Mouse (Mus musculus) gonadal fat pad, adult 2 months (tissue): ENCODE results near the gene Trub2. TPM values are rescaled to one million over a fixed set of nuclear protein-coding genes. Genes with fewer than 3 reads are reported as not detected.
"Not testable (repeated sequence)": the region's sequence is repeated elsewhere in the genome, so short reads cannot be mapped to it uniquely, and the experiment has no call there.

Source experiments
- DNase-seq: peaks from one replicate; pipeline ENCODE4 v3.0.0-alpha.2; 2012; ENCODE audit warnings: low read depth
- polyA plus RNA-seq: library from polyadenylated mRNA; depleted of rRNA; stranded (reverse); fragments of >200 nt; gene quantifications from 2 replicates; pipeline ENCODE4 v1.2.3, GENCODE M21; 2012; rRNA removed

Gene Trub2
- polyA plus RNA-seq = 54.2 and 73.3 TPM in 2 replicates

DNA sequence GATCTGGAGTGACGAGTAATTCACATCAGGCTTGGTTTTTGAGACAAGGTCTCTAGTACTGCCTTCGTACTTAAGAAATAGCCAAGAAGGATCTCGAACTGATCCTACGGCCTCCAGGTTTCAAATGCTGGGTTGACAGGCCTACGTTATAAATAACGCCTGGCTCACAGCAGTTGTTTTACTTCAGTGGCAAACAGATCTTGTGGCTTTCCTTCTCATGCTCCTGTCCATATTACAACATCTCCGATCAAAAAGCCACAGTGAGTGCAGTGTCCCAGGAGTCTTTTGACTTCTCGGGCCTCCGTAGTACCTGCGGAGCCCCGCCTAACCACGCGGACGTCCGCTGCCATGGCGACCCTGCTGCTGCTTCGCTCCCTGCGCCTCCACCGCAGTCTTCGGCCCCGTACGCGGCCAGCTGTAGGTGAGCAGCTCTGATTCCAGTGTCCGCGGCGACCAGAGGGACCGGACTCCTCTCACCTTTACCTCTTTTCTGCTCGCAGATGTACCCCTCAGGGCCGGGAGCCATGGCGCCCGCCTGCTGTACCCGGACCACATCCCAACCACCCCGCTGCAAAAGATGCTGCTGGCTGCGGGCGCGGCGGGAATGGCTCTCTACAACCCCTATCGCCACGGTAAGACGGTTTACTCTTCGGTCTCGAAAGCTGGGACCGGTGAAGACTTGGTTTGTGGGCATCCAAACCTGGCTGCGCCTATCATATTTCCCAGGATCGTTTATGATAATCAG is at the start of gene Trub2:
Gene Trub2, minus strand, starts transcription at position 566 of the 745 bp plus-strand sequence.
- DNase-seq = no peak

DNA sequence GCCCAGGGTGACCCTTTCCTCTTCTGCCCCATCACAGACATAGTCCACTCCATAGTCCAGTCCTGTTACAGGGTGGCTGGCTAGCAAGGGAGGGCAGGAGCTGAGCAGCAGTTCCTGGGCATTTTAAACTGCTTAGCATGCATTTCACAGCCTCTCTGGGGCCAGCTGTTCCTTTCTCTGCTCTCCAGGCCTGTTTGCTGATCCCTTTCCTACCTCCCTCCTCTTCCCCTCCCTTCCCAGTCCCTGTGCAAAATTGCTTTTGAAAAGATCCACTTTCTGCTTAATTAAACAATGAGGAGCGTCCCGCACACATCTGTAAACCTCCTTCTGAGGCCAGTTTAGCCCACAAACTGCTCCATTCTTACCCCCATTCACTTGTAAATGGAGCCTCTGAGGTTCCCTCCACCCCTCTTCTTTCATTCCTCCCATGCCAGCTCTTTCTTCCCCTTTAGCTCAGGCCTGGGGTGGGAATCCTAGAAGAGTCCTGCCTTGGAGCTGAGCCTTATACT is 47.1 kb upstream of the Trub2 start:
- DNase-seq = no peak

DNA sequence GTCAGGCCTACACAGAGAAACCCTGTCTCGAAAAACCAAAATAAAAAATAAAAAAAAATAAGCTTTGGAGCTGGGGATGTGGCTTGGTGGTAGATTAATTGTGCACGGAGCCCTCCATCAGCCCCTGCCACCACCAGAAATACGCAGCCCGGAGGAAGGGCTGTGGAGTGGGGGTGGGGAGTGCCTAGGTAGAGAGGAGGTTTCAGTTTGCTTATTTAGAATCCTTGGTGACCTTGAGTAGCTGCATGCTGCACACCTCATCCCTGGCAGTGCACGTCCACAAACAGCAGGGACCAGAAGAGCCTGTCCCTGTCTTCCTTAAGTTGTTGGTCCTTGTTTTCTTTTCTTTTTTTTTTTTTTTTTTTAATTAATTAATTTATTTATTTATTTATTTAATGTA is 45.5 kb upstream of the Trub2 start:
- DNase-seq = no peak

DNA sequence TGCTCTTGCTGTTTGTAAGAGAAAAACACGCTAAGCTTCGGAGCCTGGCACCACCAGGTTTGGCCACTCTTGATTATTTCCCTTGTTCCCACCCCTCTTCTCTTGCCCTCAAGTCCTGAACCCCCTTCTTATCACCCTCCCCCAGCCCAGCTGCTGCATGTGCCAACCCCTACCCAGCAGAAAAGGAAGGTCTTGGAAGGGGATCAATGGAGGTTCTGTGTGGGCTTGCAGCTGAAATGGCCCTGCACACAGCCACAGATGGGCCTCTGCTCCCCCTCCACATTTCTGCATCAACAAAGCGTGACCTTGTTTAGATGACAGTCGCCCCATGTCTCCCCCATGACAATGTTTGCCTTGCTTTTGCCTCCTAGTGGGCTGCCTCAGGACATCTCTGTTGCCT is 42.8 kb upstream of the Trub2 start:
- DNase-seq = no peak

DNA sequence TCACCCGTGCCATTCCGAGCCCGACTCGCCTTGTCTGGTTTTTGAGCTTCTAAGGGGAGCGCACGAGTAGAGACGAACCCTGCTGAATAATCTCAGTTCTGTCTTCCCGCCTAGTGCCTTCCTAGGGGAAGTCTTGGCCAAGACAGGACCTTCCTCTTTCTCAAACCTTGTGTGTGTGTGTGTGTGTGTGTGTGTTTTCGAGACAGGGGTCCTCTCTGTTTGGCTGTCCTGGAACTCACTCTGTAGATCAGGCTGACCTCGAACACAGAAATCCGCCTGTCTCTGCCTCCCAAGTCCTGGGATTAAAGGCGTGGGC is 39.4 kb upstream of the Trub2 start:
- no peak for DNase-seq

DNA sequence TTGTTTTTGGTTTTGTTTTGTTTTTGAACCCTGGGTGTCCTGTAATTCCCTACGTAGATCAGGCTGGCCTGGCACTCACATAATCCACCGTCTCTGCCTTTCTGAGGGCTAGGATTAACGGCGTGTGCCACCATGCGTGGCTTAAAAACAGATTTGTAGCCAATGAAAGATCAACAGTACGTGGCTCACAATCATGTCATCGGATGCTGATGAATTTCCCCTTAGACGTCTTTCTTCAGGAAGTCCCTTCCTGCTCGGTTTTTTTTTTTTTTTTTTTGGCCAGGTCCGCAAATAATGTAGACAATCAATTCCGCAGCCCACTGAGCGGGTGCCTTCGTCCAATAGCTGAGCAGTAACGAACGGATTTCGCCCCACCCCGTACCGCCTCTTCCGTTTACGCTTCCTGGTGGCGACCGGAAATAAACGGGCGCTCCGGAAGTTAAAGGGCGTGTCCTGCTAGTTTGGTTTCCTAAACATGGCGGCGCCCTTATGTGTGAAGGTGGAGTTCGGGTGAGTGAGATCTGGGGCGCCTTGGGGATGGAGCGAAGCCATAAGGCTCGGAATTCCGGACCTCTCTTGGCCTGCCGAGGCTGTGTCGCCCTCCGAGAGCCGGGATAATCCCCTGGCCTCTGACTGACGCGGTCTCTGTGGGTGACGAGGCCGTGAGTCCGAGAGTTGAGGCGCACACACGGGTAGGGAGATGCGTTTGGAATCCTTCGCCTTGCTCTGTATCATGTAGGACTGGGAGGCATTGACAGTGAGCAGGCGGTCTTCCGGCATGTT is 38.8 kb upstream of the Trub2 start:
- peak; percentile 86 for DNase-seq

DNA sequence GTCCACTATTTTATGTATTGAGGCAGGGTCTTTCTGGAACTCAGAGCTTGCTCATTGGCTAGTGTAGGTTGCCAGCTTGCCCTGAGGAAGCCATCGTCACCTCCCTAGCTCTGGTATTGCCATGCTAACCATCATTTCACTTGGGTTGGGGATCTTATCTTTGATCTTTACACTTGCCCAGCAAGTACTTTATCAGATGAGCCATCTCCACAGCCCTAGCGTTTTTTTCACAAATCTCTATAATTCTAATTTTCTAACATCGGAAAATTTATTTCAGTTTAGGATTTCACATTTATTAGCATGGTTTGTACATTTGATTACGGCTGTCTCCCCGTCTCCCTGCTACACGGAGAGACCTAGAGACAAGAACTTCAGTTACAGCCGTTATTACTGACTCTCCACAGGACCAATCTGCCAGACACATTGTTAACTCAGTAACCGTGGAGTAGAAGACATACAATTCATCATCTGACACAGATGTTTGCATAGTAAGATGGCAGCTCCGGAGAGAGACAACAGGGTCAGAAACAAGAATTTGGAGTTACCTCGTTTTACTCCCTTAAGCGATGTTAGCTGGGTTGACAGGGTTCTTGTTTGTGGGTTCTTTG is 38.1 kb upstream of the Trub2 start:
- DNase-seq = no peak

DNA sequence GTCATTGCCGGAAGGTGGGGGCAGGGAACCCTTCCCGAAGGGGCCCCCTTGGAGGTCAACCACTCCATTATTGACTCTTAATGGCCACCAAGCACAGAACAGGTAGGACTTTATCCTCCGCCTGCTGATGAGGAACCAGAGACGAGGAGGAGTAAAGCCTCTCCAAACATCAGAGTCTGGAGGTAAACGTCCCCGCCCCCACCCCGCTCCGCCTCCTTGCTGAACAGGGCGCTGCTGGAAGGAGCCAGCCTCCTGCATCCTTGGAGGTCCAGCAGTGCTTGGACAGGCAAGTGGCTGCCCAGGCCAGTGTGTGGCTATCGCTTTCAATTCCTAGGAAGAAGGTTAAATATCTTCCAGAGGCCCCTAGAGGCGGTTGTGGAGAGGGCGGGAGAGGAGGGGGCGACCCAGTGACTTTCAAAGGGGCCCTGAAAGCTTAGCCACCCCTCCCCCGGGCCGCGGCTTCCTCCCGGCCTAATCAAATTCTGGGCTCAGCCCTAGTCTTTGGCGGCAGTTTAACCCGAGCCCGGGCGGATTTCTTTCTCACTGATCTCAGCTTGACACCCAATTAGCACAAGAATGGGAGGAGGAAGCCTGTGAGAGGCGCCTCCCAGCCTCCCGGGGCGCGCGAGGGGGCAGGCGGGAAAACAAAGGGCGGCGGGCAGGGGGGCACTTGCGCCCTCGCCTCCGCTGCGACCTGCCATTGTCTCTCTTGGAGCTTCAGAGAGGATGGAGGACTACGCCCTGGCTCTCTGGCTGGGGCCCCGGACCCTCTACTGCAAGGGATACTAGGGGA is 31.9 kb upstream of the Trub2 start, which contains the start of gene Urm1:
Gene Urm1, plus strand, starts transcription at position 51 of the 793 bp plus-strand sequence.
- no peak for DNase-seq

DNA sequence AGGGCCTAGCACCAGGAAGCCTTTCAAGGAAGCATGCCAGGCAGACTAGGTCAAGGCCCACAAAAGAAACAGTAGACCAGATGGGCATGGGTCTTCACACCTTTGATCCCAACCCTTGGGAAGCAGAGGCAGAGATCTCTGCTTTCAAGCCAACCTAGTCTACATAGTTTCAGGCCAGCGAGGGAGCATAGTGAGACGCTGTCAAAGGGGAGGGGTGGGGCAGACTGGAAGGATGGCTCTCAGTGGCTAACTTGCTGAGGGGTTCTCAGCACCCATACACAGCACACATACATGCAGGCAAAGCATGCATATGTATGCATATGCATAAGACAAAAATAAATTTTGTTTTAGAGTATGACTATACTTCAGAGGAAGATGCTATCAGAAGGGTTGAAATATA is 31.1 kb upstream of the Trub2 start:
- DNase-seq = no peak

DNA sequence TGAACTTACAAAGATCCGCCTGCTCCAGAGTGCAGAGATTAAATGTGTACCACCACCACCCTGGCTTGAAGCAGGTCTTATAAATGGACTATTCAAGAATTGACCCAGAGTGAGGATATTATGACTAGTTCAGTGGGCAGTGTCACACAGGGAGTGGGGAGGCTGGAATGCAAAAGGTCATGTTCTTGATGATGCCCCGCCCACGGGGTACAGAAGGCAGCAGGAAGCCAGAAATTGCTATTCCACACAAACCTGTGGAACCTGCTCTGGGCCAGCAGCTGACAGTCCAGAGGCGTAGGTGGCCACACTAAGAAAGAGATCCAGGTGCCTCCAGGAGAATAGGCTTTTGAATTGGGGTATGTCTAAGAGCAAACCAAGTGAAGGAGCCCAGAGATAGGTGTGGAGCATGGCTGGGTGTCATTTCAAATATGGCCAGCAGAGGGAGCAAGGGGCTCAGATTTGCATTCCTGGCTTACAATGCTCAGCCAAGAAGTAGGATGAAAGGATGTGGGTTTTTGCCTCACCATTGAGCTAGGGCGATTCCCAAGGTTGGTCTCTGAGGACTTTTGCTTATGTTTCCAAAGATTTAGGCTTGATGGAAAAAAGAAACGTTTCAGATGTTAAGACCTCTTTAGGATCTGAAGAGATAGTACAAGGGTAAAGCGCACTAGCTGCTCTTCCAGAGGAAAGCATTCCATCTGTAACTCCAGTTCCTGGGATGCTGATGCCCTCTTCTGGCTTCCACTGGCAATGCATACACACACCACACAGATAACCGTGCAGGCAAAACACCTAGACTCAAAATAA is 29.3 kb upstream of the Trub2 start:
- DNase-seq = no peak

DNA sequence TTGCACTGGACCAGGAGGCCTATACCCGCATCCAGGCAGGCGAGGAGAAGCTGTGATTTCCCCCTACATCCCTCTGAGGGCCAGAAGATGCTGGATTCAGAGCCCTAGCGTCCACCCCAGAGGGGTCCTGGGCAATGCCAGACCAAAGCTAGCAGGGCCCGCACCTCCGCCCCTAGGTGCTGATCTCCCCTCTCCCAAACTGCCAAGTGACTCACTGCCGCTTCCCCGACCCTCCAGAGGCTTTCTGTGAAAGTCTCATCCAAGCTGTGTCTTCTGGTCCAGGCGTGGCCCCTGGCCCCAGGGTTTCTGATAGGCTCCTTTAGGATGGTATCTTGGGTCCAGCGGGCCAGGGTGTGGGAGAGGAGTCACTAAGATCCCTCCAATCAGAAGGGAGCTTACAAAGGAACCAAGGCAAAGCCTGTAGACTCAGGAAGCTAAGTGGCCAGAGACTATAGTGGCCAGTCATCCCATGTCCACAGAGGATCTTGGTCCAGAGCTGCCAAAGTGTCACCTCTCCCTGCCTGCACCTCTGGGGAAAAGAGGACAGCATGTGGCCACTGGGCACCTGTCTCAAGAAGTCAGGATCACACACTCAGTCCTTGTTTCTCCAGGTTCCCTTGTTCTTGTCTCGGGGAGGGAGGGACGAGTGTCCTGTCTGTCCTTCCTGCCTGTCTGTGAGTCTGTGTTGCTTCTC is 27.5 kb upstream of the Trub2 start:
- no peak for DNase-seq

DNA sequence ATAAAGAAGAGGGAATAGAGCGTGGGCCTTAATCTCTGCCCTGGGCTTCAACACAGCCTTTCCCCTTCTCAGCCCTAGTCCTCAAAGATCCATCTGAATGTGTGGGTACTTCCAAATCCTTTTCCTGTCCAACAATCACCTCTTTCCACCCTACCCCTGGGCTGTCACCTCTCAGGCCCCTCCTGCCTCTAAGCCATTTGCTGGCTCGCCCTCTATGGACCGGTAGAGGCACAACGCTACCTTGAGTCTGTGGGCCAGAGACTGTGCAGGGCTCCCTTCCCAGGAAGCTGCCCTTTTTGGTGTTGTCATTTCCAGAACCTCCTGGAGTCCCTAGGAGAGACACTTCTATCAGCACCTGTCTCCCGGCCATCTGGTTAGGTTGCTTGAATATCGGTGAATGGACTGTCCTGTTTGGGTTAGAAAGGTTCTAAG is 15.1 kb upstream of the Trub2 start:
- DNase-seq = no peak

DNA sequence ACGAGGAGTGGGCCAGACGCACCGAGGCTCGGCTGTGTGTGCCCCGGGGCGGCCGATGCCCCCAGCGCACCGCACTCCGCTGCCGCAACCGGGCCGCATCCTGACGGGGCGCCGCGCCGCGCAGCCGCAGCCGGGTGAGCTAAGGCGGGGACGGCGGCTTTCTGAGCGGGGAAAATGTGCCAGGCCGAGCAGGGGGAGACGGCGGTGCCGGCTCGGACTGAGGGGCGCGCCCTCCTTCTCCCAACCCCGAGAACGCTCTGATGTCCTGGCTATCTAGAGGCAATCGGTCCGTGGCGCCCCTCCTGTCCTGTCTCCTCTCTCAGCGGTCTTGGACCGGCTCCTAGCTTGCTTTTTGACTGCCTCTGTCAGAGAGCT is 14.5 kb upstream of the Trub2 start:
- DNase-seq = no peak

DNA sequence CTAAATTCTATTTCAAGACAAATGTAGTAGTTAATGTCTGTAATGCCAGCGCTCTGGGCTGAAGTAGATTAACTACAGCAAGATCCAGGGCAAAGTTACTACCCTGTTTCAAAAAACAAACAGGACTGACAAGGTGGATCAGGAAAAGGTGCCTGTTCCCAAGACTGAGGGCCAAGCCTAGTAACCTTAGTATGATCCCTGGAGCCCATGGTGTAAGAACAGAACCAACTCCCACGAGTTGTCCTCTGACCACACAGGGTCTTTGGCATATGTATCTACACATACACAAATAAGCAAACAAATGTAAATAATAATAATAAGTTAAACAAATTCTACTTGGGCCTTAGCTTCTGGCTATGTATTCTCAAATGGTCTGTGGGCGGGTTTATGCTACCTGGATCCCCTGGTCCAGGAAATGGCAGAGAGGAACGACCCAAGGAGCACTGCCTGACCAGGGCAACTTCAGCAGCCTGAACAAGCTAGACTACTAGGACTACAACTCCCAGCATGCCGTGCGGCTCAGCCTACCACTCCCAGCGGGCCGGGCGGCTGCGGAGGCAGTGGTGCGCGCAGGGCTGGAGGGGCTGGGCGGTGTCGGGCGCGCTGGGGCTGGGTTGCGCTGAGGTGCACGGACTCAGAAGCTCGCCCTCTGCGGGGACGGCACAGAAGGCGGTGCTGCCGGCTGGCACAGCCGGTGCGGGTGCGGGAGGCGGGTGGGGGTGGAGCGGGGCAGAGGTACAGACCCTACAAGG is 13.9 kb upstream of the Trub2 start, which contains the start of gene Slc27a4:
Gene Slc27a4, plus strand, starts transcription at position 560 of the 752 bp plus-strand sequence.
- no peak for DNase-seq

DNA sequence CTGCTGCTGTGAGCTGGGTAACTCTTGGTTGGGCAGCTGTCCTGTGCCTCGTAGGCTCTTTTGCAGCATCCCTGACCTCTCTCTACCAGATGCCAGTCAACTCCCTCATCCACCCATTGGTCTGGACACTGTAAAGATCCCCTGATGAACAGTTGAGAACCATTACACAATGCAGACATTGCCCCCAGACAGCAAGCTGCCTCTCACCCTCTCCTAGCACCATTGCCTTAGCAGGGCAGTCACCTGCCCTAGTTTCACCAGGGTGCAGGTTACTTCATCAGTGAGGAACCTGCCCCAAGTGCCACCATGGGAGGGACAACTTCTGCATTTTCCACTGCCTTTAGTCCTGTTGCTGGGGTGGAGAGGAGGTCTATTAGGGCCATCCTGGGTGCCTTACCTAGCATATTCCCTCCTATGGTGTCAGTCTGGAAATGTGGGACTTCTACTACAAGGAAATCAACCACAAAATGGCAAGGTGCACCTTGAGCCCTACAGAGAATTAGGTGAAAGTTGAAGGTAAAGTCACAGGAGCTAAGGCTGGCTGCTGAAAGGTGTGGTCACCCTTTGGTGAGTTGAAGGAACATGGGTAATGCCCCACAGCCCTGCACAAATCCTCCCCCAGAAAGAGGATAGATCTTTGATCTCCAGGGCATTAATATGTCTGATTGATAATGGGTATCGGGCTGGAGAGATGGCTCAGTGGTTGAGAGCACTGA is 4.6 kb upstream of the Trub2 start:
- no peak for DNase-seq

DNA sequence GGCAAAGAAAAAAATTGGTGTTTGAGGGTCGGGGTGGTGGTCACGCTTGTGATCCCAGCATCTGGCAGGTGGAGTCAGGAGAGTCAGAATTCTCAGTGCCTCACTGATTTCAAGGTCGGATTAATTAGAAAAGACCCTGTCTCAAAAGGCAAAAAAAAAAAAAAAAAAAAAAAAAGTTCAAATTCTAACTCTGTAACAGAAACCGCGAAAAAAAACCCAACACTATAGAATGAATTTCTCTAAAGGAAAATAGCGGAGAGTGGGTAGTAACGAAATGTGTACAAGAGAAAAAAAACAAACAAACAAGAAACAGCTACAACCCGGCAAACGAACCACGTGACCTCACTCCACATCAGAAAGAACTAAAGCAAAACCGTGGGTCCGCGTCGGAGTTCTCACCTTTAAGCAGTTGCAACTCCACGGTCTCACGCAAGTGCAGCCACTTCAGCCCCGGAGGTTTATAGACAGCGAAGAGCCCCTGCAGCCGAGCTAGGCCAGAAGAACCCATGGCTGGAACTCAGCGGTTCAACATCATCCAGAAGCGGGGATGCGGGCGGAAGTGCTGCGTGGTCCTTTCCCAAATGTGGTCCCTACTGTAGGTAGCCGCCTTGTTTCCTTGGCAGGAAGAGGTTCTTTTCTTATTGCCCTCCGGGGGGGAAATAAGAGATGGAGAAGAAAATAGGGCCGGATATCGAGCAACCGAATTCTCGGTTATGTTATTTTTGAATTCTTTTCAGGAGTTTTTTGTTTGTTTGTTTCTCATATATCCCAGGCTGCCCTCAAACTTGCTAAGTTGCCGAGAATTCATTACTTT is 991 bp downstream of the Trub2 start, which contains the start of gene Coq4:
Gene Coq4, plus strand, starts transcription at position 390 of the 814 bp plus-strand sequence.
- DNase-seq = no peak

DNA sequence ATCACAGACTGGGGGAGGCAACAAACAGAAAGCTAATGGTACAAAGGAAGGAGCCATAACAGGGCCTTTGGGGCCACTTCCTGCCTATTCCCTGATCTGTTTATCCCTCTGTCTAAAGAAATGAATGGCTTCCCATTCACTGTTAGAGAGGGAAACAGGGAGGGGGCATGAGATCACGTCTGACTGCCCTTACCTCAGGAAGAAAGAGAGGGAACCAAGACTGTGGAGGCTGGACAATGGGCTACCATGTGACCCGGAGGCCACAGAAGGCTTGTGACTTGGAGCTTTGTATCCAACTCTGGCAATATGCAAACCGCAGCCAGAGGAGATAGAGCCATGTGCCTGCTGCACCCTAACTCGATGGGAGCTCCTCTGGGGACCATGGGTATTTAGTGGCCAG is 4.0 kb downstream of the Trub2 start:
- DNase-seq = no peak

DNA sequence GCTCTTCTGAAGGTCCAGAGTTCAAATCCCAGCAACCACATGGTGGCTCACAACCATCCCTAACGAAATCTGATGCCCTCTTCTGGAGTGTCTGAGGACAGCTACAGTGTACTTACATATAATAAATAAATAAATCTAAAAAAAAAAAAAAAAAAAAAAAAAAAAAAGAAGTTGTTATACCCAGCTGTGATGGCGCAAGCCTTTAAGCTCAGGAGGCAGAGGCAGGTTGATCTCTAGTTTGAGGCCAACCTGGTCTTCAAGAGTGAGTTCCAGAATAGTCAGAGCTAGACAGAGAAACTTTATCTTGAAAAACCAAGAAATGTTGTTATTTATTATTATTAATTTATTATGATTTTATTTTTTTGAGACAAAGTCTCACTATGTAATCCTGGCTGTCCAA is 7.0 kb downstream of the Trub2 start:
- not testable (repeated sequence) for DNase-seq
